Mouse (Mus musculus) megakaryocyte, embryonic 14.5 days (primary cell): ENCODE results near the gene Obp2b. TPM values are rescaled to one million over a fixed set of nuclear protein-coding genes. Genes with fewer than 3 reads are reported as not detected.

Experiments used
- H3K27me3 ChIP-seq: replicated peaks from 2 replicates; pipeline ENCODE3; 2012; ENCODE audit warnings: inconsistent platforms
- H3K36me3 ChIP-seq: replicated peaks from 2 replicates; pipeline ENCODE3; 2012; ENCODE audit warnings: low read length, inconsistent platforms, mixed read lengths
- H3K4me1 ChIP-seq: 2 replicates; pipeline ENCODE4 v1.6.1; 2012; ENCODE audit warnings: inconsistent platforms
- H3K4me3 ChIP-seq: replicated peaks from 2 replicates; pipeline ENCODE3; 2012; ENCODE audit warnings: moderate library complexity, mild to moderate bottlenecking, inconsistent platforms
- H3K9me3 ChIP-seq: 2 replicates; pipeline ENCODE4 v1.6.1; 2012; ENCODE audit warnings: inconsistent platforms
- FLI1 ChIP-seq: IDR thresholded peaks from 2 replicates; pipeline ENCODE4 v1.6.1; 2012; ENCODE audit warnings: low read length, inconsistent platforms, mixed read lengths
- GATA1 ChIP-seq: IDR thresholded peaks from 3 replicates; pipeline ENCODE4 v1.6.1; 2012; ENCODE audit warnings: mixed read lengths, low read length, inconsistent platforms, borderline replicate concordance
- polyA plus RNA-seq: library from polyadenylated mRNA; stranded (reverse); fragments of >175 nt; gene quantifications from 2 replicates; pipeline ENCODE4 v1.2.3, GENCODE M21; 2012; ENCODE audit warnings: low replicate concordance; ENCODE audit not compliant: insufficient read depth

The Obp2b gene
- polyA plus RNA-seq, 1 experiment: not detected

- peaks cover 16% of the 10 kb centered on the region for H3K27me3 ChIP-seq
- peaks cover 4% of the 10 kb centered on the region; the same call in 1 of the 2 replicates for H3K9me3 ChIP-seq
- TF ChIP-seq GATA1: no peak
- no peak for TF ChIP-seq FLI1
- H3K36me3 ChIP-seq: no peaks in the 10 kb centered on the region
- H3K4me3 ChIP-seq: no peak overlapping the region
- no peaks in the 10 kb centered on the region for H3K4me1 ChIP-seq
Observed at GRCm38 (mm10) chr2:25717222-25717621, 19.6 kb upstream of the Obp2b start.

GRCm38 (mm10) chr2:25733199-25733930, 3.4 kb upstream of the Obp2b start:
- TF ChIP-seq GATA1 (no peak), FLI1 (no peak)
- no peaks in the 10 kb centered on the region for H3K4me1 ChIP-seq
- peaks cover 26% of the 10 kb centered on the region for H3K27me3 ChIP-seq
- H3K36me3 ChIP-seq: no peaks in the 10 kb centered on the region
- peaks cover 13% of the 10 kb centered on the region for H3K9me3 ChIP-seq
- no peak overlapping the region for H3K4me3 ChIP-seq

GRCm38 (mm10) chr2:25741671-25742070, 4.9 kb downstream of the Obp2b start:
- no peak overlapping the region for H3K4me3 ChIP-seq
- H3K36me3 ChIP-seq: no peaks in the 10 kb centered on the region
- H3K27me3 ChIP-seq: peaks cover 19% of the 10 kb centered on the region
- H3K4me1 ChIP-seq: no peaks in the 10 kb centered on the region
- no peak for TF ChIP-seq FLI1
- TF ChIP-seq GATA1: no peak
- H3K9me3 ChIP-seq: peaks cover 12% of the 10 kb centered on the region

GRCm38 (mm10) chr2:25754201-25754600, 17.4 kb downstream of the Obp2b start:
- H3K27me3 ChIP-seq: peaks cover 20% of the 10 kb centered on the region
- TF ChIP-seq GATA1 (no peak), FLI1 (no peak)

GRCm38 (mm10) chr2:25758064-25758625, 21.3 kb downstream of the Obp2b start:
- TF ChIP-seq FLI1: no peak
- H3K36me3 ChIP-seq: no peaks in the 10 kb centered on the region
- peaks cover 31% of the 10 kb centered on the region for H3K9me3 ChIP-seq
- H3K27me3 ChIP-seq: peaks cover 28% of the 10 kb centered on the region
- no peak overlapping the region for H3K4me3 ChIP-seq
- peaks cover 11% of the 10 kb centered on the region for H3K4me1 ChIP-seq

More at GRCm38 (mm10) chr2:25754201-25754600, 17.4 kb downstream of the Obp2b start:
- no peaks in the 10 kb centered on the region for H3K4me1 ChIP-seq
- no peaks in the 10 kb centered on the region for H3K36me3 ChIP-seq
- H3K9me3 ChIP-seq: peaks cover 31% of the 10 kb centered on the region
- H3K4me3 ChIP-seq: no peak overlapping the region

- H3K4me3 ChIP-seq: no peak within 1 kb of the TSS
- no peak for TF ChIP-seq FLI1
- no peak for TF ChIP-seq GATA1
- no peaks in the 10 kb centered on the region for H3K9me3 ChIP-seq
- H3K27me3 ChIP-seq: peaks cover 86% of the 10 kb centered on the region
- peaks cover 20% of the 10 kb centered on the region for H3K4me1 ChIP-seq
- no peaks in the 10 kb centered on the region for H3K36me3 ChIP-seq
Observed at GRCm38 (mm10) chr2:25765269-25765668, 28.5 kb downstream of the Obp2b start, which contains the start of gene Lcn3. Lcn3 (plus strand) TSS chr2:25765569.

- H3K4me1 ChIP-seq: peaks cover 13% of the 10 kb centered on the region
- no peaks in the 10 kb centered on the region for H3K36me3 ChIP-seq
- no peak overlapping the region for H3K4me3 ChIP-seq
- TF ChIP-seq FLI1: no peak
- no peak for TF ChIP-seq GATA1
- H3K9me3 ChIP-seq: no peaks in the 10 kb centered on the region
- peaks cover 87% of the 10 kb centered on the region for H3K27me3 ChIP-seq
Observed at GRCm38 (mm10) chr2:25767764-25768163, 31.0 kb downstream of the Obp2b start.

GRCm38 (mm10) chr2:25773507-25773906, 36.7 kb downstream of the Obp2b start:
- Histone ChIP-seq H3K36me3 (no peaks in the 10 kb centered on the region), H3K4me1 (no peaks in the 10 kb centered on the region), H3K4me3 (no peak overlapping the region), H3K27me3 (peaks cover 78% of the 10 kb centered on the region), H3K9me3 (no peaks in the 10 kb centered on the region)
- TF ChIP-seq GATA1 (no peak), FLI1 (no peak)

GRCm38 (mm10) chr2:25774640-25775039, 37.8 kb downstream of the Obp2b start:
- Histone ChIP-seq H3K4me1 (no peaks in the 10 kb centered on the region), H3K4me3 (no peak overlapping the region), H3K9me3 (no peaks in the 10 kb centered on the region), H3K27me3 (peaks cover 77% of the 10 kb centered on the region), H3K36me3 (no peaks in the 10 kb centered on the region)
- TF ChIP-seq FLI1 (no peak), GATA1 (no peak)

GRCm38 (mm10) chr2:25775991-25776390, 39.2 kb downstream of the Obp2b start:
- Histone ChIP-seq H3K36me3 (no peaks in the 10 kb centered on the region), H3K4me1 (no peaks in the 10 kb centered on the region), H3K9me3 (no peaks in the 10 kb centered on the region), H3K4me3 (no peak overlapping the region), H3K27me3 (peaks cover 83% of the 10 kb centered on the region)
- TF ChIP-seq FLI1: no peak
- TF ChIP-seq GATA1: no peak
